Mouse (Mus musculus) heart, adult 9 months (tissue): Measurements from ENCODE around the gene Tmem95.

ENCODE experiments used
- DNase-seq, 2 experiments: peaks; one replicate each; pipeline ENCODE4 v3.0.0; 2022; ENCODE audit warnings: low spot score in 2 of 2

The Tmem95 gene

DNA sequence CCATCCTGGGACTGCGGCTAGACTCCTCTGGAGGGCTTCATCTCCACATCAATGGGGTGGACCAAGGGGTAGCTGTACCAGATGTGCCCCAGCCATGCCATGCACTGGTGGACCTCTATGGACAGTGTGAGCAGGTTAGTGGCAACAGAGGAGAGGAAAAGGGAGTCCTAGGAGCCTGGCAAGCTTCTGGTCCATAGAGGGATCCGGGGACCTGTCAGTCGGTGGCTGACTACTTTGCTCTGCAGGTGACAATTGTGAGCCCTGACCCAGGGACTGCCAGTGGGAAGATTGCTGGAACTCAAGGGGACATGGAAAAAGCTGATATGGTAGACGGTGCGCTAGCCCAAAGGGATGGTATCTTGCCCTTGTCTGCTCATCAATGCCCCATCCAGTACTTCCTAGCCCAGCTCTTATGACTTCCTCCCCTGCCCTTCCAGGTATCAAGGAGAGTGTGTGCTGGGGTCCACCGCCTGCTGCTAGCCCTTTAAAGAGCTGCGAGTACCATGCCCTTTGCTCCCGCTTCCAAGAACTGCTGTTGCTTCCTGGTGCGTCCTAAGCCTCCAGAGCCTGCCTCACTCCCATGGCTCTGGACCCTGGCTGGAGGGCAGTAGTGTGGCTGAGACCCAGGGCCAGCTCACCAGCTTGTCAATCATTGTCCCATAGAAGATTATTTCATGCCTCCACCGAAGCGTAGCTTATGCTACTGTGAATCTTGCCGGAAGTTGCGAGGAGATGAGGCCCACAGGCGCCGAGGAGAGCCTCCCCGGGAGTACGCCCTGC lies 33.2 kb upstream of the Tmem95 start:
- DNase-seq = no peak

- DNase-seq = no peak
Observed at GRCm38 (mm10) chr11:69910177-69910576, 32.4 kb upstream of the Tmem95 start.

GRCm38 (mm10) chr11:69909174-69909573 lies 31.4 kb upstream of the Tmem95 start:
- DNase-seq = no peak

DNA sequence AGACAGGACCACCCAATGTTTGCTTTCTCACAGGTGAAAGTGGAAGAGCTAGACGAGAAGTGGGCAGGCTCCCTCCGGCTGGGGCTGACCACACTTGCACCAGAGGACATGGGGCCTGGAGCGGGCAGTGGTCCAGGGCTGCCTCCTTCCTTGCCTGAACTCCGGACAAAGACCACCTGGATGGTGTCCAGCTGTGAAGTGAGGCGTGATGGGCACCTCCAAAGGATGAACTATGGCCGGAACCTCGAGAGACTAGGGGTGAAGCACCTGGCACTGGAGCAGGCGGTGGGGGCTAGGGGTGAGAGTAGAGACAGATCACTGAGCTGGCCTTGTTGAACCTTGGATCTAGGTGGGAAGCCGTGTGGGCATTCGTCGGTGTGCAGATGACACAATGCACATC lies 30.8 kb upstream of the Tmem95 start:
- no peak for DNase-seq

- no peak for DNase-seq
Observed at GRCm38 (mm10) chr11:69904311-69904710, 26.5 kb upstream of the Tmem95 start.

DNA sequence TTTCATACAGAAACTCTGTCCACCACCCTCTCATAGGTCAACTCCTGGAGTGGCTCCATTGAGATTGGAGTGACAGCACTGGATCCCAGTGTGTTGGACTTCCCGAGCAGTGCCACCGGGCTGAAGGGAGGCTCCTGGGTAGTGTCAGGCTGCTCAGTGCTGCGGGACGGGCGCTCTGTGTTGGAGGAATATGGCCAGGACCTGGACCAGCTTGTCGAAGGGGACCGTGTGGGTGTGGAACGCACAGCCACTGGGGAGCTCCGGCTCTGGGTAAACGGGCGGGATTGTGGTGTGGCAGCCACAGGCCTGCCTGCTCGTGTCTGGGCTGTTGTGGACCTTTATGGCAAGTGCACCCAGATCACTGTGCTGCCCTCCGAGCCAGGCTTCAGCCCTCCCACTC lies 25.2 kb upstream of the Tmem95 start:
- DNase-seq = no peak

DNA sequence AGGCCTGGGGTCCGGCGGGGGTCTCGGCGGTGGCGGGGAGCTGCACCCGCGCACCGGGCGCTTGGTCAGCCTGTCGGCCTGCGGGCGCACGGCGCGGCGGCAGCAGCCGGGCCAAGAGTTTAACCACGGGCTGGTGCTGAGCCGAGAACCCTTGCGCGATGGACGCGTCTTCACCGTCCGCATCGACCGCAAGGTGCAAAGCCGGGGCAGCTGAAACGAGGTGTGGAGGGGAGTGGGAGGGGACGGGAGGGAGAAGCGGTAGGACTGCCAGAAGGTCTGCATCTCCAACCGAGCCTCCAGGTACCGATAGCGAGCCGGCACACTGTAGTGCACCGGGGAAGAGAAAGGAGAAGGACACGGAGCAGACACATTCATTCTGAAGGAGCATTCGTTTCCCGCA lies 24.2 kb upstream of the Tmem95 start:
- peak in 1 of 2 experiments; percentile 27 for DNase-seq

DNA sequence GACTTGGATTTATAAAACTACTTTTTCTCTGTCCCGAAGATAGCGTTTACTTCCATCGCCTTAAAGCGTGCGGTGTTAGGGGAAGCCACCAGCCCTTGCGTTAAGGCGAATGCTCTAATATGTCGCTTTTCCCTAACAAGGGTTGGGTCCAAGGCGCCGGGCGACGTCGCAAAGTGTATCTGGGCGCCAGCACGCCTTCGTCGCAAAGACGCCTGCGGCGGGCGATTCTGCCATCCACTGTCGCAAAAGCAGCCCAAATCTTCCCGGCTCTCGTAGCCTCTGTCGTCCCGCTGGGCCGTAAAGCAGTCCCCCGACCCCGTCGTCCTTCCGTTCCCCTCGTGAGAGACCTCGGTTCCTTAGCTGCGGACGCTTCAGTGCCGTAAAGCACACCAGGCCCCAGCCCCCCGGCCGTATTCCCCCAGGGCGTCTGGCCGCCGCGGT lies 23.6 kb upstream of the Tmem95 start:
- peak; percentile 97 to 98 for DNase-seq

DNA sequence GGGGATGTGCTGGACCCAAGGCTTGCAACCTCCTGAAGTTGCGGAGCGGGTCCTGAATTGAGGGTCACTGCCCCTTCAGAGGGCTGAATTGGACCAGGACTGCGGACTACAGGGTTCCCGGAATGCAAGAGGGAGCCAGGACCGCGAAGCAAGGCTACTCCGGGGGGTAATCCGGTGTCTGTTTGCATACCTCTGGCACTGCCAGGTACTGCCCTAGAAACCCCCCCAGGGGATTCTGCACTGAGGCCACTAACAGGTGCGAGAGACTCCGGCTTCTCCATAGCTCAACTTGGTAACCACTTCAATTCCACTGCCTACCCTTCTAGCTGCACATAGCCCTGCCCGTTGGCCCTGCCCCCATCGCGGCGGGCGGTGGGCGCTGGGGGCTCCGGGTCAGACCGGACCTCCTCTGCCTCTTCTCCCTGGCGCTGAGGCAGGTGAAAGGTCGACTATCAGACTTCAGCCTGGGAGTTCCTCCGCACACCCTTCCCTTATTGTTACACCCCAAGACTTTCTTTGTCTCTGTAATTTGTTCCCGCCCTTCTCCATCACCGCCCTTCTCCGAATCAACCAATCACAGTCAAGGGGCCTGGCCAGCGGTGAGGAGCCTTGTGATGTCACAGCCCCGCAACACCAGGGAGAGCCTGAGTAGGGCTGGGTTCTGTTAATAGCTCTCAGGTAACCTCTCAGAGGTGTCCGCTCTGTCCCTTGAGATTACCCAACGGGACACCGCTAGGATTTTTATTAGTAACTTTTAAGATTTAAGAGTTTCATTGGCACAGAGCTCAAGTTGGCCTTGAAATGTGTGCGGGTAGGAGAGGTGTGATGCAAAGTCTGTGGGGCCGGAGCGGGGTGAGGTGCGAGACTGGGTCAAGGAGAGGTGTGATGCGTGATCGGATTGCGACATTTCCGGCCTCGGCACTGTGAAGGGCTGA lies 22.9 kb upstream of the Tmem95 start, which contains the start of the genes 2810408A11Rik and Neurl4:
2810408A11Rik (minus strand) TSS at position 517 of the 935 bp plus-strand sequence.
Neurl4 (plus strand) TSS at position 602 of the 935 bp plus-strand sequence.
- DNase-seq = peak; percentile 93 to 94

- no peak for DNase-seq
Observed at GRCm38 (mm10) chr11:69899870-69900269, 22.1 kb upstream of the Tmem95 start.

DNA sequence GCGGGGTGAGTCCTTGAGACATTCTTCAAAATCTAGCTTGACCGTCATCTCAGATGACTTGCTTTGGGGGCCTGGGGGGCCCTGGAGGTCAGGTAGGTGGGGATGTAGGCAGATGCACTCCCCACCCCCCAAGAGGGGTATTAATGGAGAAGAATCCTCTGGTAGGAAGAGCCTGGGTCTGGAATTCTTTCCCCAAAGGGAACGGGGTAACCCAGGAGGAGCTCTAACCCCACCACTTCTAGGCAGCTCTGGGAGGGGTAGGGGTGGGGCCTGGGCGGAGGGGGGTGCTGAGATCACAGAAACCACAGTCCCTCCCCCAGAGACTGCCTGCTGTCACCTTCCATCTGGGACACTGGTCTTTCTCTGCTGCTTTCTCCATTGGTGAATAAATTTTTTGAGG lies 17.5 kb upstream of the Tmem95 start, which contains the start of gene Acap1:
Acap1 (minus strand) TSS at position 249 of the 400 bp plus-strand sequence.
- DNase-seq = no peak

DNA sequence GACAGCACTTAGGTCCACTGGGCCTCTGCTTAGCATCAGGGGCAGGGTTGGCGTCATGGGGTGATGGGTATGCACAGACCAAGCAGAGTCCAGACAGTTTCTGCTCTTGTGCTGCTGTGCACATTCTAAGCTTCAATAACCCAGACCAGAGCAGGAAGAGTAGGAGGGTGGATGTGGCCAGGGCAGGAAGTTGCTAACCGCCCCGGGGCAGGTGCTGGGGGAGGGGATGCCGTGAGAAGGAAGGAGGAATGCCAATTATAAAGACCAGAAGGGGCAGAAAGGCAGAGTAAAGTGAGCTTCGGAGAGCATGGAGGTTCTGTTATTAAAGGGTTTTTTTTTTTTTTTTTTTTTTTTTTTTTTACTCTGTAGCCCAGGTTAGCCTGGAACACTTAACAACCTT lies 16.9 kb upstream of the Tmem95 start:
- DNase-seq = no peak

- no peak for DNase-seq
Observed at GRCm38 (mm10) chr11:69891482-69891881, 13.7 kb upstream of the Tmem95 start.

GRCm38 (mm10) chr11:69886907-69887635 lies 9.3 kb upstream of the Tmem95 start:
- DNase-seq = no peak

DNA sequence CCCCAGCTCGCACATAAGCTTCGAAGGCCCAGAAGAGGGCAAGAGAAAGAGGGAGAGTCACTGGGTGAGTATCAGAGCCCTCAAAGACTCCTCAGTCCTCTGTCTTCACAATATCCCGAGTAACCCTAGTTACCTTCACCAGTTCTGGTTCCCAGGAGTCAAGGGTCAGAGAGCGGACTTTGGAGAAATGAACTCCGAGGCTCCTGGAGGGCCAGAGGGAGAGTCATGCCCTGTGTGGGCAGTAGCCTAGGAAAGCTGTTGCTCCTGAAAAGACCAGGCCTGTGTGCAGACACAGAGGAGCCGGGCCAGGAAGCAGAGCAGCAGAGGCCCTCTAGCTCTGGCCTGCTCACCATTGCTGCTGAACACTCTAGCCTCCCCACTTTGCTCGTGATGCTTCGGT lies 6.8 kb upstream of the Tmem95 start:
- no peak for DNase-seq

DNA sequence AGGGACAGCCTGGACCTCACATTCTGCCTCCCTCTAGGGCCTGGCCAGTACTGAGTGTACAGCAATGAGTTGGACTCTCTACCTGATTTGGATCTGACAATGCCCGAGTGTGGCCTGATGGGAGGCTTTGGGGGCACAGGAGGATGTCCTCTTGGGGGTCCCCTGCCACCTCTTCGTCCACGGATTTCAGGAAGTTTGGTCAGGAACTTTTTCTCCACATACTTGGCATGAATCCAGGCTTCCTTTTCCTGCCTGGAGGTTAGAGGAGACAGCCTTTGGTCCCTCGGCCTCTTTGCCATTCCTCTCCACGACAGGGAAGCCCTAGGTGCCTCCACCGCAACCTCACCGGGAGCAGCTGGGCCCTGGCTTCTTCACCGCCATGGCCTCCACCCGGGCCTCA lies 6.4 kb upstream of the Tmem95 start:
- peak in 1 of 2 experiments; percentile 26 for DNase-seq

DNA sequence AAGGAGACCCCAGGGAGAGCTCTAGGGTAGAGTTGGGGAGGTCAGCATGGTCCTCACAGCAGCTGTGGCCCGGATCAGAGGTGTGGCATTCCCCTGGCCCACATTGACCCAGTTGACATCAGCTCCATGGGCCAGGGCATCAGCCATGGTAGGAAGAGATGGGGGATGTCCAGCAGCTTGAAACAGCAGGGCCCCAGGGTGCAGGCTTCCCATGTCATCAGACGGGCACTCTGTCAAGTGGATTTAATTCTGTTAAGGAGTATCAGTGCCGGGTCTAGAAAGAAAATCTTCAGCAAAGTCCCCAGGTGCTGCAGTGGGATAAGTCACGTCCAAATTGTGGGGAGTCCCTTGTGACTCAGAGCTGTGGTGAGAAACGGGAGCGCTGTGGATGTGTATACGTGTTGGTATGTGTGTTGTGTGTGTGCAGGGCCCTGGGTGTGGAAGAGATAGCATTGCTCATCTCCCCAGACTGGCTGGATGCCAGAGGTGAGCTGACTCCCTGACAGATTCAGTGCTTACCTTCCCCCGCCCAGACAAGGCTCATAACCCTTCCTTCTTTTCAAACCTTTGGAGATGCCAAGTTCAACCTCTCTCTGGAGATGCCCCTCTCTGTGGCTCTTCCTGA lies 5.8 kb upstream of the Tmem95 start:
- no peak for DNase-seq

GRCm38 (mm10) chr11:69883066-69883465 lies 5.2 kb upstream of the Tmem95 start:
- no peak for DNase-seq

DNA sequence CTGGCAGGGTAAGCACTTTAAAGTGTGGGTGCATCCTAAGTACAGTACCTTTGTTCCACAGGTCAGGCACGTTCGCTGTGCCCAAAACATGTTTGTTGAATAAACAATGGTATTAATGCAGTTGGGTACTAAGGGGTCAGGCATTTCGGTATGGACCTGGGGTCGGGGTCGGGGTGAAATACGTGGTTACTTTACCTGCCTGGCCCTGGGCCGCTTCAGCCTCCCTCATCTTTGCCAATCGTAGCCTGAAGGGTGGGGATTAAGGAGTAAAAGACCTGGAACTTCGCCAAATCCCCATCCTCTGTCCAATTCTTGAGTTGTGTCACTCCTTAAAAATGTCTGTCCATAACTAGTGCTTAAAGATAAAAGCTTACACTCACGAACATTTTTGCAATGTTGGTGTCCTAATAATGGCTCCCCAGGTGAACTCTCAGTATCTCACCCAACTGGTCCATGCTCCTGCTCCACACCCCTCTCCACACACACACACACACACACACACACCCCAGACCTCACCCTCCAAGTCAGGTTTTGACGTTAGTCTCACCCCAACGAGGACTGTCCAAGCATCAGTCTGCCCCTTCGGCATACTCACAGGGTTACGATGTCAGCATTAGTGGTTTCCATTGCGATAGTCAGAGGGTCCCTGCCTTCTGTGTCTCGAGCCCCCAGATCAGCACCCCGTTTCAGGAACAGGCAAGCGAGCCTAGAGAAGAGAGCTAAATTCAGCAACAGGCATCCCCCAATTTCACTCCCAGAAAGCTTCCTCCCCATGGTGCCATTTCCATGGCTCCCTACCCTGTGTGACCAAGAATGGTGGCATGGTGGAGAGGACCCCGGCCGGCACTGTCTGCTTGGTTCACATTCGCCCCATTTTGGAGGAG lies 4.2 kb upstream of the Tmem95 start:
- DNase-seq = no peak
